Mouse (Mus musculus) urinary bladder, postnatal 25 days (tissue): ENCODE data around the gene Prss40.
"Not testable (repeated sequence)": the region's sequence is repeated elsewhere in the genome, so short reads cannot be mapped to it uniquely, and the experiment has no call there.

Experiments
- DNase-seq: peaks from one replicate; pipeline ENCODE4 v3.0.0; 2022; ENCODE audit warnings: low spot score

Gene Prss40

DNA sequence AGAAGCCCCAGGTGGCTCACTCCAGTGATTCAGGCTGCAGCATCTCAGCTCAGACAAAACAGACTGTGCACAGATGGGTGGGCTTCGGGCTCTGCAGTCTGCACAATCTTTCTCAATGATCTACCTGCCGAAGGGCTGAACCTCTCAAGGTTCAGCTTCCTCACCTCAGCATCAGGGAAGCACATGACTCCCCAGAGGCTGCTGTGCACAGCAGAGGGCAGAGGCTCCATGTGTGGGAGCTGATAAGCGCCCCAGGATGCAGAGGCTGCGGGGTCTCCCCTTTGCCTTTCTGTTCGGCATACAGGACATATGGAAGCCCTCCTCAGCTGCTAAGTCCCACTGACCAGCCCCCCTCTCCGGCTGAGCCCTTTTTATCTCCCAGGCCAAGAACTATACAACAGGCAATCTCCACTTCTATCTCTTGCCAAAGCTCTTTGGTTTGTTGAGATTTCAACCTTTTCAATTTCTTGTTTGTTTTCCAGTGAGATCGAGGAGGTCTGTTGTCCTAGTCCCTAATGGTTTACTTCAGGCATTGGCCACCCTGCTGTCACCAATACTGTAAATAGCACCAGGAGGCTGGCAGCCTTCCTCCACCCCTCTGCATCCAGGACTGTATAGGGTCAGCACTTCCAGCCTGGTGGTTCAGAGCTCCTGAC lies 25.6 kb downstream of the Prss40 start, which contains the start of gene Cfc1:
Cfc1 (plus strand) TSS at position 606 of the 656 bp plus-strand sequence.
- not testable (repeated sequence) for DNase-seq

- not testable (repeated sequence) for DNase-seq
These were observed 26.2 kb downstream of the Prss40 start for GRCm38 (mm10) chr1:34534574-34534973.

DNA sequence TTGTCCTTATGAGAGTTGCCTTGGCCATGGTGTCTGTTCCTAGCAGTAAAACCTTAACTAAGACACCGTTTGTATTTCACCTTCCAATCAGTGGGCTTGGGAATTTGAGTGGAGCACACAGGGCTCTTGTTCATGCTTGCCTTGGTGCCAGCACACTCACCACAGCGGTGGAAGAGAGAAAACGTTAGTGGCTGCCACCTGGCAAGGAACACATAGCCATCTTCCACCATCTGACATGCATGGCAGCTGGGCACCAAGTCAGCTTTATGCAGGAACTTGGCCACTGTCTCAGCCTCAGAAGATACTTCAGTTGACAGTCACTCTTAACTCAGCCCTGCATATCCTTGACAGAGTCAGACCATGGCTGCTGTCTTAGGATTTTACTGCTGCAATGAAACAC lies 37.1 kb downstream of the Prss40 start:
- no peak for DNase-seq

- no peak for DNase-seq
These were observed 37.9 kb downstream of the Prss40 start for GRCm38 (mm10) chr1:34522850-34523244.

GRCm38 (mm10) chr1:34522205-34522849 lies 38.4 kb downstream of the Prss40 start:
- no peak for DNase-seq

DNA sequence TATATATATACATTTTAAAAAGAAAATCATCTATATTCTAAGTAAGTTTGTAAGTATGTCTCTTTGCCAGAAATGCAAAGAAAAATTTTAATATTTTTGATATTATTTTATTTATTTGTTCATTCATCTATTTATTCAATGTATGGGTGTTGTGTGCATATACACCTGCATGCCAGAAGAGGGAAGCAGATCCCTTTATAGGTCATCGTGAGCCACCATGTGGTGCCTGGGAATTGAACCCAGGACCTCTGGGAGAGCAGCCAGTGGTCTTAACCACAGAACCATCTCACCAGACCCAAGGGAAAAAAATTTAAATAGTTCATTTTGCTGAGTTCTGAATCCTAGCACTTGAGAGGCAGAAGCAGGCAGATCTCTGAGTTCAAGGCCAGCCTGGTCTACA lies 42.5 kb downstream of the Prss40 start:
- DNase-seq: no peak

DNA sequence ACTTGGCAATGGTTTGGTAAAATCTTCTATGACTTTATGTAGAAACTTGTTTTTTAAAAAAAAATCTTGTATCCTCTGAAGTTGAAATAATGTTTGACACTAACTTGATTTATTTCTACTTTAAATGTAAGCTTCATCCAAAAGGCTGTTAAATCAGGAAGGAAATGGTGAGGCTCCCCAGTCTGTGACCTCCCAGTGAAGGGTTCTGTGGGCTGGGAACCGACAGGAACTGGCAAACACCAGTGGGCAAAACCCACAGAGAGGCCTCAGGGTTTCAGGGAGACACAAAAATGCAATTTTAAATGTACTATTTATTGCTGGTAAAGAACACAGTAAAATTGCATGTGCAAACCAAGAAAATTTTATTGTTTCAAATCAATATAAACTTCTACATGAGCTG lies 42.9 kb downstream of the Prss40 start:
- not testable (repeated sequence) for DNase-seq

- not testable (repeated sequence) for DNase-seq
These were observed 43.4 kb downstream of the Prss40 start for GRCm38 (mm10) chr1:34517297-34517696.

DNA sequence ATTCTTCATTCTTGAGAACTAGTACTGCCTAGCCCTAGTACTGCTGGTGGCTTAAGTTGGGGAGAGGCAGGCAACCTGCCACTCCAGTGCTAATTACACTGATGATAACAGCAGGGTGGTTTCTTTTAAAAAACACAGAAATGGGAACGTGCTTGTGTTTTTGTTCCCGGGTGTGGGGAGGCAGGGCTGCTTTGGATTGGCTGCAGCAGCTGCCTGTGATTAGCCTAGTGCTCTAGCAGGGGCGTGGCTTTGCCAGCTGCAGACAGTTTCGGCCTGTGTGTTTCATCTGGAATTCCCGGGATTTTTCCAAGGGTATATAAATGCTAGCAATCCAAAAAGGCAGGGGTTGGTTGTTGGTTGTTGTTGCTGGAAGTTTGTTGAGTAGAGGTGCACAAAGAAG lies 44.1 kb downstream of the Prss40 start:
- no peak for DNase-seq

GRCm38 (mm10) chr1:34513068-34513467 lies 47.7 kb downstream of the Prss40 start:
- DNase-seq: no peak

DNA sequence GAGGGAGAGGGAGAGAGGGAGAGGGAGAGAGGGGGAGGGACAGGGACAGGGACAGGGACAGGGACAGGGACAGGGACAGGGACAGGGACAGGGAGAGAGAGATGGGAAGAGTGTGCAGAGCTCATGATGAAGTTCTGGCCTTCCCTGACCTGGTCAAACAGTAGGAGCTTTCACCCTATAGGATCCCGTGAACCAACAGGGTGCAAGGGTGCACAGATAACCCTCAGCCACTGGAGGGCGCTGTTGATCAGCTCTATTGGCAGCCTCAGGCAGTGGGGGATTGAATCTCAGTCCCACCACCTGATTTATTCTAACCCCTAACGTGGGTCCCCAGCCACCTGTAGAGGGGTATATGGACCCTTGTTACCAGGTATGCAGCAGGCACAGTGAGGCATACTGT lies 49.7 kb downstream of the Prss40 start:
- peak; percentile 23 for DNase-seq

GRCm38 (mm10) chr1:34510575-34510981 lies 50.2 kb downstream of the Prss40 start:
- DNase-seq: no peak

- DNase-seq: no peak
These were observed 52.8 kb downstream of the Prss40 start for GRCm38 (mm10) chr1:34507986-34508385.

GRCm38 (mm10) chr1:34505970-34506551 lies 54.7 kb downstream of the Prss40 start:
- no peak for DNase-seq

- no peak for DNase-seq
These were observed 55.4 kb downstream of the Prss40 start for GRCm38 (mm10) chr1:34505307-34505706.

- no peak for DNase-seq
These were observed 57.8 kb downstream of the Prss40 start for GRCm38 (mm10) chr1:34502991-34503390.
